Mouse (Mus musculus) heart, adult 8-10 months (tissue): ENCODE data around the gene Prelp. TPM values are rescaled to one million over a fixed set of nuclear protein-coding genes. Genes with fewer than 3 reads are reported as not detected.

ENCODE experiments used
- total RNA-seq, 4 experiments: library from RNA; stranded (reverse); gene quantifications; 2 replicates each; pipeline ENCODE4 v1.2.4; 2022

Prelp gene
- total RNA-seq, 4 experiments from 2014 or later: 26.0 to 28.4 (median 27.1) TPM

Other genes with a start within 250 kb of the Prelp start
- under 1 TPM in 3 of 4 experiments, not detected in 1; 0.19 to 0.38 (median 0.23) TPM for gene Lax1, start 231.3 kb downstream of the Prelp start, total RNA-seq
- 10 to 100 TPM; 15.9 to 20.8 (median 18.8) TPM for gene Atp2b4, start 120.4 kb downstream of the Prelp start, total RNA-seq
- under 1 TPM in 2 of 4 experiments, not detected in 2; 0.31 to 0.44 TPM for gene Optc, start 13.4 kb downstream of the Prelp start, total RNA-seq
- gene Fmod, start 115.8 kb upstream of the Prelp start, total RNA-seq: 10 to 100 TPM in 1 of 4 experiments, 1 to 10 TPM in 3; 5.9 to 14.1 (median 8.2) TPM
- gene Btg2, start 157.7 kb upstream of the Prelp start, total RNA-seq: 10 to 100 TPM; 18.3 to 35.3 (median 28.0) TPM
- gene Chit1, start 189.8 kb upstream of the Prelp start, total RNA-seq: not detected